Mouse (Mus musculus) retina, postnatal 1 day (tissue): ENCODE results near the gene Smgc.
A peak's percentile ranks its signal among the peaks of the same experiment; 100 is the strongest.
"Not testable (repeated sequence)": the region's sequence is repeated elsewhere in the genome, so short reads cannot be mapped to it uniquely, and the experiment has no call there.

Experiments used
- DNase-seq: peaks from one replicate; pipeline ENCODE4 v3.0.0-alpha.2; 2012

Smgc gene

DNA sequence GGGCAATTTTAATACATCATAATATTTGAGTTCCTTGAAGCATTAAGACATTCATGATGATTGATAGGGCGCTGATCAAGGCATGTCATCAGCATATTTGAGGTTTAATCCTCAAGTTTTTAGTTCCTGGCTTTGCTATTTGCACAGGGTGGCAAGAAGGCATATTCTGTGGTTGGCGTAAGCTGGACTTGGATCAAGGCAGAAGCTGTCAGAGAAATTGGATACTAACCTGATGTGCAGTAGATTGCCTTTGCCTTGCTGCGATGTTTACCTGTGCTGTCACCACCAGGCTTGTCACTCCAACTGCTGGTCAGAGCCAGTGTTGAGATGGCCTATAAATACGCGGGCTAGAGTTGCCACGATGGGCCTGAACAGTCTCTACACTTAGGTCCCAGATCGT is at the start of gene Smgc:
Smgc (plus strand) TSS at position 301 of the 400 bp plus-strand sequence.
- DNase-seq: no peak

DNA sequence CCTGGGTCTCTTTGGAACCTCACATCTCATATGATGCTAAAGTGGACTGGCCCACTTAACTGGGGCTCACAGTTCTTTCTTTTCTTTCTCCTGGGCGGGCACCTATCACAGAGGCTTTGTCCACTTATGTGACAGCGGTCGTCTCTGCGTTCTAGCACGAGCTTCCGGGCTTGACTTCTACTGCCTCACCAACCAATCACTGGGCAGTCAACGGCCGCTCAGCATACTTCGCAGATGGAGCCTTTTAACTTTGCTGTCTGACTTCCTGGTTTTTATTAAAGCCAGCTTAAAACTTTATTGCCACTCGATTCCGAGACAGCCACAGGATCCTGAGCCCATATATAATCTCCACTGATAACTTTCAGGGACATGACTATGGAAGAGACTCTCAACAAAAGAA is 49.7 kb upstream of the Smgc start:
- DNase-seq: no peak

- no peak for DNase-seq
These were observed 31.6 kb upstream of the Smgc start for GRCm38 (mm10) chr15:91806463-91806862.

DNA sequence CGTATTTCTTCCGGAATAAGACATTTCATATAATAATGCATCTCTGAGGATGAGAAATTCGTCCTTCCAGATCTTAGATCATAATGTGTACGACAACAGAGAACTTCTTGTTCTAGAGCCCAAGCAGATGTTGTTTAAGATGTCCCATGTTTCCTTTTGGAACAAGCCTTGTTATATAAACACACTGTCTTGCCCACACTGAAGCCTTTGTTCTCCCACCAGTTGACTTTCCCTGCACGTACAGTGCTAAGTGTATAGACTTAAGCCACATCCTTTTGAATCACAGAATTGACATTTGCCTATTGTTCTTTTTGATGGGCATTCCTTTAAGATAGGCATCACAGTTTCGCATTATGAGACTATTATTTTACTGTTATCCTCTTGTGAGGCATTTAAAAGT is 2.7 kb upstream of the Smgc start:
- DNase-seq: no peak

DNA sequence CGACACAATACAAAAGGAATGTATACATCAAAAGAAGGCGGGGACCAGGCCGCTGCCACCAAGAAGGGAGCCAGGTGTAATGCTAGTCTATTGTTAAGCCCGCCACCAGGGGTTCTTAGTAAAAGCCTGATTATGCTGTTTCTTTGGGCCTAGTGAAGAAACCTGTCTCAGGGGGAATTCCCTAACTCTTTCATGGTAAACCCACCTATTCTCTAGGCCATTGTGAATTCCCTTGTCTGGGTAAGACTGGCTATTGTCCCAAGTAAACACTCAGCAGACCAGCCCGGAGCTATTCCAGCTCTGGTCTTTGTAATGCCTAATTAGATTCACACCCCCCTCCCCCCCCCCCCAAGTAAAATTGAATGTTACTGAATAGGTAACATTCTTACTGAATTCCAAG is 26.1 kb downstream of the Smgc start:
- not testable (repeated sequence) for DNase-seq

DNA sequence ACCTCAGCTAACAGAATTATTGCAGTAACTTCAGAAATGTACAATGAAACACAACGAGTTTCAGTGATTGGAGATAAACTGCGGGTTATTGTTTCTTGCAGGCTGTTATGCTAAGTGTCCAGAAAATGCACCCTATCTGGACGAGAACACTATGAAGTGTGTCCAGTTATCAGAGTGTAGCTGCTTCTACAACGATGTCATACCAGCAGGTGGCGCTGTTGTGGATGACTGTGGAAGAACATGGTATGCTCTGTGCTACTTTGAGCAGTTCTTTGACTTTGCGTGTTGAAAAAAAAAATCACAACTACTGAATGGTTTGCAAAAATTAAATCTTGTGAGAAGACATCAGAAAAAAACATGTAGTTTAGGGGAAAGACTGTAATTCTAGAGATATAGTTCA is 62.2 kb downstream of the Smgc start:
- DNase-seq: peak; percentile 42

DNA sequence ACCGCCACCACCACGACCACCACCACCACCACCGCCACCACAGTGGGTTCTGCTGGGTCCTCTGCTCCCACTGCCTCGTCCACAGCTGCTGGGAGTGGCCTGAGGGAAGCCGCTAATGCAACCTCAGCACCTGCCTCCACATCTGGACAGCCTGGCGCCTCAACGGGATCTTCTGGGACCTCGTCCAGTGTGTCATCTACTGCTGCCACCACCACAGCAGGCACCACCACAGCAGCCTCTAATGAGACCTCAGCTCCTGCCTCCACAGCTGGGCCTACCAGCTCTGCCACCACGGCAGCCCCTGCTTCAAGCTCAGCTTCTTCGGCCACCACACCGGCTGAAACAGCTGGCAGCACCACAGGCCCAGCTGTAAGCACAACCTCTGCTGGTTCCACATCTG is 69.0 kb downstream of the Smgc start:
- not testable (repeated sequence) for DNase-seq
